Mouse (Mus musculus) forebrain, postnatal 0 days (tissue): Measurements from ENCODE around the gene Eml1. TPM values are rescaled to one million over a fixed set of nuclear protein-coding genes. Genes with fewer than 3 reads are reported as not detected.

Experiments used
- ATAC-seq: fragments of 200-750 bp; cut with Nextera tagmentation; 2 replicates; pipeline ENCODE4 v1.8.0; 2017; ENCODE audit warnings: mild to moderate bottlenecking, moderate library complexity
- DNase-seq: peaks from one replicate; pipeline ENCODE4 v3.0.0-alpha.2; 2015
- H3K27ac ChIP-seq: fragments of 300-500 bp; sonication (generic); 2 replicates; pipeline ENCODE4 v1.5.1; 2014; ENCODE audit warnings: low read depth, mild to moderate bottlenecking, antibody characterized with exemption, low read length, moderate library complexity, mixed read lengths
- H3K27me3 ChIP-seq: fragments of 300-500 bp; sonication (generic); 2 replicates; pipeline ENCODE4 v1.6.1; 2014; ENCODE audit warnings: mild to moderate bottlenecking, low read length, mixed read lengths; ENCODE audit not compliant: insufficient read depth
- H3K36me3 ChIP-seq: fragments of 300-500 bp; sonication (generic); 2 replicates; pipeline ENCODE4 v1.6.1; 2014; ENCODE audit warnings: mild to moderate bottlenecking, moderate library complexity; ENCODE audit not compliant: insufficient read depth
- H3K4me1 ChIP-seq: fragments of 300-500 bp; sonication (generic); 2 replicates; pipeline ENCODE4 v1.6.1; 2014; ENCODE audit warnings: antibody characterized with exemption; ENCODE audit not compliant: insufficient read depth
- H3K4me2 ChIP-seq: fragments of 300-500 bp; sonication (generic); 2 replicates; pipeline ENCODE4 v1.6.1; 2014; ENCODE audit warnings: low read depth, mild to moderate bottlenecking, moderate library complexity
- H3K4me3 ChIP-seq: fragments of 300-500 bp; sonication (generic); 2 replicates; pipeline ENCODE4 v1.5.1; 2014; ENCODE audit warnings: low read depth, low read length, mixed read lengths
- H3K9ac ChIP-seq: fragments of 300-500 bp; sonication (generic); 2 replicates; pipeline ENCODE4 v1.6.1; 2014; ENCODE audit warnings: mild to moderate bottlenecking
- H3K9me3 ChIP-seq: fragments of 300-500 bp; sonication (generic); 2 replicates; pipeline ENCODE4 v1.6.1; 2016; ENCODE audit warnings: low read length
- CTCF ChIP-seq: sonication (generic); IDR thresholded peaks from 2 replicates; pipeline ENCODE4 v1.5.1; 2016; ENCODE audit warnings: antibody characterized with exemption, control low read depth, low read depth
- WGBS: fragments of 180-500 bp; shearing (Covaris S2); extraction: QIAGEN DNeasy Blood & Tissue Kit; methylation state at CpG from one replicate; pipeline ENCODE4 v1.1.7; 2014; 5-methylcytosine and 5-hydroxymethylcytosine counted together
- polyA plus RNA-seq: library from polyadenylated mRNA; unstranded; fragments of >200 nt; fragmentation: Nextera tagmentation; extraction: Ambion mirVana; gene quantifications from 2 replicates; pipeline ENCODE4 v1.2.1, GENCODE M21; 2015
- total RNA-seq: library from RNA; depleted of rRNA; stranded (reverse); fragments of >200 nt; gene quantifications from 2 replicates; pipeline ENCODE4 v1.2.3, GENCODE M21; 2014

The Eml1 gene
- total and polyA plus RNA-seq, 2 experiments from 2014 or later: 43.5 to 69.1 TPM

DNA sequence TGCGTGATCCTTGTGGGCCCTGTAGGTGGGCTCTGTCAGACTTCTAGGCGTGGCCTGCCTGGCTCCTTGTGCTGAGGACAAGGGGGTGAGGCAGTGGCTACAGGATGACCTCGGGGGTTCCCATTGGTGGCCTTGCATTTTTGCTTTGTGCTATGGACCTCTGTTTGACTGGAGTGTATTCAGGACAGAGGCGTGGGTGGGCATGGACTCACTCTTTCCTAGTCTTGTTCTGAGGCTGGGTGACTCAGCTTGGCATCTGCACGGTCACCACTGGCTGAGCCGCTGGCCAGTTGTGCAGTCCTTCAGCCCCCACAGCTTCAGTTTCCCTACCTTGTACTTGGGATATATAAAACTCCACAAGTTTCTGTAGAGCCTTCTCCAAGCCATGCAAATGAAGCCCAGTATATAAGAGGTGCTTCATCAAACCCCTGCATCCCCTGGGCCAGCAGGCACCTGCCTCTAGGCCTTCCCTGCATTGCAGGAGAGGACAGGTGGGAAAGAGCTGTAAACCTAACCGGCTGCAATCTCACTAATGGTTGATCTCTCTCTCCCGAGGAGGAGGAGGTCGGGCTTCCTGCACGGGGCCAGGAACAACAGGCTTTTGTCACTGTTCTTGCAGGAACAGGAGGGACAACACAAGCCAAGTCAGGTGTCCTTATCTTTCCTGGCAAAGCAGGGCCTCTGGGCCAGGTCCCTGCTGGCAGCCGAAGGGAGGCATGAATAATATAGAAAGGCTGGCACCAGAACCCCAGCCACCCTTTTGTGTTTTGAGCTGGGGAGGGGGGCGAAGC, 21.7 kb downstream of the Eml1 start:
- DNase-seq: no peak
- Histone ChIP-seq H3K27ac (no peak overlapping the region), H3K9me3 (no peaks in the 10 kb centered on the region), H3K27me3 (no peaks in the 10 kb centered on the region), H3K4me1 (0 out of 2 replicates have a peak, but pooled peaks cover 3% of the 10 kb centered on the region), H3K36me3 (no peaks in the 10 kb centered on the region), H3K4me2 (no peak overlapping the region), H3K9ac (no peak overlapping the region), H3K4me3 (no peak overlapping the region)
- TF ChIP-seq CTCF: no peak
- 61% methylated on average over 12 of the region's 12 CpGs for WGBS
- ATAC-seq: no peak

DNA sequence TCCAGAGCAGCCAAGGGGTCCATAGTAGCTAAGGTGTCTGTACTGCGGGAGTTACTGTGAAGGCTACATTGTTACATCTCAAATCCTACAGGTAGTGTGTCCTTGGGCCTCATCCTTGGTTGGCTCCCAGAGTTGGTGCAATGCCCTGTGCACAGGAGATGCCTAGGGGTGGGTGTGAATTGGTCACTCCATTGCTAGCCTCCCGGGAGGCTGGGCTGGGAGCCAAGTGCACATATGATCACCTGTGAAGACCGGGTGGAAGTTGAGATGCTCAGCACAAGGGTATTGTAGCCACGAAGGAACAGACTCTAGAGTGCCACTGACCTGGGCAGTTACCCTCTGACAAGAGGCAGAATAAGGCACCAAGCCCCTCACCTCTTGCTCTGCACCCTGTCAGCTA, 22.3 kb downstream of the Eml1 start:
- H3K27me3 ChIP-seq: no peaks in the 10 kb centered on the region
- H3K9me3 ChIP-seq: no peaks in the 10 kb centered on the region
- TF ChIP-seq CTCF: no peak
- 0 out of 2 replicates have a peak, but pooled peaks cover 3% of the 10 kb centered on the region for H3K4me1 ChIP-seq
- no peak overlapping the region for H3K4me3 ChIP-seq
- ATAC-seq (no peak), DNase-seq (no peak)
- no peak overlapping the region for H3K9ac ChIP-seq
- H3K27ac ChIP-seq: no peak overlapping the region
- 67% methylated on average over 4 of the region's 4 CpGs for WGBS
- no peak overlapping the region for H3K4me2 ChIP-seq
- H3K36me3 ChIP-seq: no peaks in the 10 kb centered on the region

GRCm38 (mm10) chr12:108393637-108394036, 22.9 kb downstream of the Eml1 start:
- H3K9me3 ChIP-seq: no peaks in the 10 kb centered on the region
- no peak overlapping the region for H3K27ac ChIP-seq
- H3K9ac ChIP-seq: no peak overlapping the region
- no peak for TF ChIP-seq CTCF
- H3K36me3 ChIP-seq: no peaks in the 10 kb centered on the region
- no peak overlapping the region for H3K4me3 ChIP-seq
- H3K4me2 ChIP-seq: no peak overlapping the region
- ATAC-seq (no peak), DNase-seq (no peak)
- no peaks in the 10 kb centered on the region for H3K27me3 ChIP-seq
- 0 out of 2 replicates have a peak, but pooled peaks cover 3% of the 10 kb centered on the region for H3K4me1 ChIP-seq
- WGBS: 69% methylated on average over 4 of the region's 4 CpGs

- Histone ChIP-seq H3K36me3 (no peaks in the 10 kb centered on the region), H3K27me3 (no peaks in the 10 kb centered on the region), H3K9me3 (no peaks in the 10 kb centered on the region), H3K4me2 (no peak overlapping the region), H3K4me3 (no peak overlapping the region), H3K27ac (no peak overlapping the region), H3K4me1 (0 out of 2 replicates have a peak, but pooled peaks cover 3% of the 10 kb centered on the region), H3K9ac (no peak overlapping the region)
- WGBS: 82% methylated on average over 17 of the region's 17 CpGs
- no peak for TF ChIP-seq CTCF
- DNase-seq (no peak), ATAC-seq (no peak)
These were observed 24.0 kb downstream of the Eml1 start for GRCm38 (mm10) chr12:108394534-108395284.

DNA sequence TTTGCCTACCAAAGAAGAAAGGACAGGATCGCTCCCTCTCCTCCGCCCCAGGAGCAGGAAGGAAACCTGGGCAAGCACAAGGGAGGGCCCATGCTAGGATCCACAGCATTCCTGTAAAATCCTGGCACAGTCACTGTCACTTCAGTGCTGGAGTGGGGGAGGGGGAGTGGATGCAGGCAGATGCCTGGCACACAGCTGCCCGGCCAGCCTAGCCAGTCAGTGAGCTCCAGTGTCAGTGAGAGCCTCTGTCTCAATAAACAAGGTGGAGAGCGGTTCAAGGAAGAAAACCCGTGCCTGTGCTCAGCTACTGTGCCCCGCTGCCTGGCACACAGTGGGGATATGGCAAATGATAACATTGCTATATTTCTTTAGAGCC, 24.5 kb downstream of the Eml1 start:
- ATAC-seq: no peak
- Histone ChIP-seq H3K4me1 (0 out of 2 replicates have a peak, but pooled peaks cover 3% of the 10 kb centered on the region), H3K9me3 (no peaks in the 10 kb centered on the region), H3K27ac (peak overlapping the region; percentile 67; the same call in 1 of the 2 replicates), H3K36me3 (no peaks in the 10 kb centered on the region), H3K4me3 (no peak overlapping the region), H3K4me2 (no peak overlapping the region), H3K27me3 (no peaks in the 10 kb centered on the region), H3K9ac (no peak overlapping the region)
- no peak for TF ChIP-seq CTCF
- WGBS: 71% methylated on average over 6 of the region's 6 CpGs
- no peak for DNase-seq

GRCm38 (mm10) chr12:108396081-108396947, 25.6 kb downstream of the Eml1 start:
- no peaks in the 10 kb centered on the region for H3K27me3 ChIP-seq
- TF ChIP-seq CTCF: no peak
- H3K9me3 ChIP-seq: no peaks in the 10 kb centered on the region
- no peak overlapping the region for H3K4me2 ChIP-seq
- 0 out of 2 replicates have a peak, but pooled peaks cover 3% of the 10 kb centered on the region for H3K4me1 ChIP-seq
- peak overlapping the region; percentile 67; the same call in 1 of the 2 replicates for H3K27ac ChIP-seq
- ATAC-seq (peak; percentile 96), DNase-seq (peak; percentile 81)
- H3K9ac ChIP-seq: no peak overlapping the region
- H3K4me3 ChIP-seq: no peak overlapping the region
- no peaks in the 10 kb centered on the region for H3K36me3 ChIP-seq
- WGBS: 42% methylated on average over 11 of the region's 11 CpGs
